Mouse (Mus musculus) heart, embryonic 11.5 days (tissue): ENCODE measurements around the gene Zfp382. TPM values are rescaled to one million over a fixed set of nuclear protein-coding genes. Genes with fewer than 3 reads are reported as not detected.
A peak's percentile ranks its signal among the peaks of the same experiment; 100 is the strongest.

Source experiments
- ATAC-seq: fragments of 200-750 bp; cut with Nextera tagmentation; replicated peaks from 2 replicates; pipeline ENCODE4 v1.8.0; 2017; ENCODE audit warnings: moderate library complexity; ENCODE audit not compliant: insufficient number of reproducible peaks, low FRiP score, low TSS enrichment
- H3K27ac ChIP-seq: fragments of 300-500 bp; sonication (generic); 2 replicates; pipeline ENCODE4 v1.5.1; 2014; ENCODE audit warnings: mild to moderate bottlenecking, low read depth, low read length
- H3K27me3 ChIP-seq: fragments of 300-500 bp; sonication (generic); 2 replicates; pipeline ENCODE4 v1.6.1; 2014; ENCODE audit warnings: mild to moderate bottlenecking, low read length, mixed read lengths; ENCODE audit not compliant: control insufficient read depth, insufficient read depth
- H3K36me3 ChIP-seq: fragments of 300-500 bp; sonication (generic); 2 replicates; pipeline ENCODE4 v1.6.1; 2014; ENCODE audit warnings: mild to moderate bottlenecking, low read length, moderate library complexity, mixed read lengths; ENCODE audit not compliant: control insufficient read depth, insufficient read depth
- H3K4me1 ChIP-seq: fragments of 300-500 bp; sonication (generic); 2 replicates; pipeline ENCODE4 v1.6.1; 2014; ENCODE audit warnings: low read length; ENCODE audit not compliant: control insufficient read depth, insufficient read depth
- H3K4me2 ChIP-seq: fragments of 300-500 bp; sonication (generic); 2 replicates; pipeline ENCODE4 v1.6.1; 2014; ENCODE audit warnings: mild to moderate bottlenecking, moderate library complexity
- H3K4me3 ChIP-seq: fragments of 300-500 bp; sonication (generic); 2 replicates; pipeline ENCODE4 v1.5.1; 2014; ENCODE audit warnings: low read depth, low read length
- H3K9ac ChIP-seq: fragments of 300-500 bp; sonication (generic); 2 replicates; pipeline ENCODE4 v1.6.1; 2014; ENCODE audit warnings: mild to moderate bottlenecking, low read depth, low read length, moderate library complexity
- H3K9me3 ChIP-seq: fragments of 300-500 bp; sonication (generic); replicated peaks from 2 replicates; pipeline ENCODE4 v1.6.1; 2016; ENCODE audit warnings: low read length; ENCODE audit not compliant: control insufficient read depth
- WGBS: fragments of 180-500 bp; shearing (Covaris S2); extraction: QIAGEN DNeasy Blood & Tissue Kit; methylation state at CpG from one replicate; pipeline ENCODE4 v1.1.7; 2014; ENCODE audit not compliant: insufficient replicate concordance; 5-methylcytosine and 5-hydroxymethylcytosine counted together
- polyA plus RNA-seq: library from polyadenylated mRNA; unstranded; fragments of >200 nt; fragmentation: Nextera tagmentation; extraction: Ambion mirVana; gene quantifications from 2 replicates; pipeline ENCODE4 v1.2.1, GENCODE M21; 2014

Gene Zfp382
- polyA plus RNA-seq: 5.3 and 5.8 TPM in 2 replicates

DNA sequence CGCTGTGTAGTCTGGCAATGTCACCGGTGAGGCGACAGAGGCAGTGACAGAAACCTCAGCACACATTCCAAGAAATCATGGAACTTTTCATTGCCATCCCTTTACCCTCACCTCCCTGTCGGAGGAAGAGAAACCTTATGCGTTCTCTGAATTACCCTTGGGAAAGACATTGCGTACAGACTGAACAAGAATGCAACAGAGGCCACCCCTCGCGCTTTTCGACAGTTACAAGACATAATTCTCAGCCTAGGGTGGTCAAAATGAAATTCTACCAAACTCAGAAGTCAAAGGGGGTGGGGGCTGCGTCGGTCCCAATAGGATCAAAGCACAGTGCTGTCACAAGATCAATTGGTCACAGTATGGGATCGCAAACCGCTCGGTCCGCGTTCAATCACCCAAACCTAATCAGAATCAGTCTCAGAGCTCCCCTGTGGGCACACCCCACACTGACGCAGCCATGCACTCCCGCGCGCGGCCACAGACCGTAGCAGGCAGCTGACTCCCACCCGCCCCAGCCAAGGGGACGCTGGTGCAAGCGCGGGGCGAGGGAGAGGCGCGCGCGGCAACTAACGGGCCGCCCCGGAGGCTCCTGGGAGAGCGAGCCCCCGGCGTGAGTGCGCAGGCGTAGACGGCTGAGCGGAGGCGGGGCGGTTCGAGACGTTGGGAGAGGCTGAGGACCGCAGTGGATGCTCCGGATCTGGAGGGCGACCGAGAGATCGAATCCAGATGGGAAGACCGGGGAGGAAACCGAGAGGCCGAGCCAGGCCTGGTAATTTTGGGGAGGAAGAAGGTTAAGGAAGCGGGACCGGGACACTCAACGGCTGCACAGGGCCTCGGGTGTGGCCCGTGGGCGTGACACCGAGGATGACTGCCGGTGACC is at the start of gene Zfp382:
Zfp382 (plus strand) TSS at position 635 of the 880 bp plus-strand sequence.
- H3K27ac ChIP-seq: peak within 1 kb of the TSS; percentile 73
- H3K4me2 ChIP-seq: peak within 1 kb of the TSS; percentile 81
- H3K27me3 ChIP-seq: no peaks in the 10 kb centered on the region
- H3K9ac ChIP-seq: peak within 1 kb of the TSS; percentile 82
- H3K9me3 ChIP-seq: no peaks in the 10 kb centered on the region
- no peaks in the 10 kb centered on the region for H3K4me1 ChIP-seq
- under 1% methylated on average over 61 of the region's 61 CpGs for WGBS
- no peaks in the 10 kb centered on the region; the same call in 1 of the 2 replicates for H3K36me3 ChIP-seq
- ATAC-seq: peak; percentile 94
- H3K4me3 ChIP-seq: peak within 1 kb of the TSS; percentile 78

DNA sequence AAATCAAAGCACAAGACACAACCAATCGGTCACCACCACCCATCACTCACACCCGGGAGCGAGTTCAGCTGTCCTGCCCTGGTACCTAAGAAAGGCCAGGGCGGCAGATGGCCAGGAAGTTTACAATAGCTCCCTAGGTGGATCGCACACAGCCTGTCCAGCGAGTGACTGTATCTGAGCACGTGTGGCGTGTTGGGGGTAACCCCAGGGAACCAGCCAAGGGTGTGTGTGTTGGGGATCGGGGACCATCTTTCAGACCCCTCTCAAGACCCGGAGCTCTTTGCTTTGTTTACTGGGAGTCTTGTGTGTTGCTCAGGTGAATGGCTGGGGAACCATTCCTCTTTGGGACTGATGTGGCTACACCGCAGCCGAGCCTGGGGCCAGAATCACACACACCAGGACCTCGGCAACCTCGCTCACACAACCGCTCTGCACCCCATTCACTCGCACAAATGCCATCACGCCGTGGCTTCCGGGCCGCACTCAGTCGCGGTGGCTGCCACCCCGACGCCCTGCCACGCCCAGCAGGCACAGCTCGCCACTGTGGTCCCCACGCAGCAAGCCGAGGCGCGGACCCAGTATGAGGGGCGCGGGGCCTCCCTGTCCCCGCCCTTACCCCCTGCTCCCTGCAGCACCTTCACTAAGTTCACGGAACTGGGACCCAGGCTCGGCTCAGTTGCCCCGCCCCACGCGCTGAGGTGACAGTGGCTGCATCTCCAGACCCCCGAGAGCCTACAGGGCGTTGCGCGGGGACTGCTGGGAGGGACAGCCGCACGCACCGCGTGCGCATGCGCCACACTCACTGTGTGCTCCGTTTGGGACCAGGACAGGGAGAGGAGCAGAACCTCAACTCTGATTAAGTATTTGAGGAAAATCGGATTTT is 49.4 kb upstream of the Zfp382 start, which contains the start of gene Zfp82:
Zfp82 (minus strand) TSS at position 755 of the 883 bp plus-strand sequence.
- 0 out of 2 replicates have a peak within 1 kb of the TSS, but pooled peaks have one; percentile 42 for H3K27ac ChIP-seq
- under 1% methylated on average over 50 of the region's 50 CpGs for WGBS
- no peaks in the 10 kb centered on the region for H3K4me1 ChIP-seq
- ATAC-seq: peak; percentile 86
- H3K36me3 ChIP-seq: peaks cover 2% of the 10 kb centered on the region; the same call in 1 of the 2 replicates
- H3K9me3 ChIP-seq: no peaks in the 10 kb centered on the region
- H3K4me3 ChIP-seq: peak within 1 kb of the TSS; percentile 70
- H3K9ac ChIP-seq: peak within 1 kb of the TSS; percentile 80
- H3K27me3 ChIP-seq: no peaks in the 10 kb centered on the region
- H3K4me2 ChIP-seq: peak within 1 kb of the TSS; percentile 97

DNA sequence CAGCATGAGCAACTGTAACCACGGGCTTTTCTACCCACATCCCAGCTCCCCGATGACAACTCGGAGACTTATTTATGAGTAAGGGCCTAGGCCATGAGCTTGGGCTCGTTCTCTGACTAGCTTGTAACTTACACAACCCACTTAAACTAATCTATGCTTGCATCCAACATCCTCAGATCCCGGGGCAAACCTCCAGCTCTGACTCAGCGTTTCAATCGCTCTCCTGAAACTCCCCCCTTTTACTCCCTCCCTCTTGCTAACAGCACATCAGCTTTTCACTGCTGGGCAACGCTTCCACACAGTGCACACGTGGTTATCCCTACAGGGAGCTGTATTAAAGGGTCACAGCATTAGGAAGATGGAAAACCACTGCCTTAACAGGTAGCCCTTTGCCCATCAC is 35.2 kb upstream of the Zfp382 start:
- H3K4me2 ChIP-seq: no peak overlapping the region
- H3K36me3 ChIP-seq: peaks cover 14% of the 10 kb centered on the region
- WGBS: 91% methylated on average over 9 of the region's 9 CpGs
- H3K4me3 ChIP-seq: no peak overlapping the region
- H3K9me3 ChIP-seq: no peaks in the 10 kb centered on the region
- H3K27me3 ChIP-seq: no peaks in the 10 kb centered on the region
- H3K4me1 ChIP-seq: peaks cover 9% of the 10 kb centered on the region; the same call in 1 of the 2 replicates
- ATAC-seq: no peak
- H3K9ac ChIP-seq: no peak overlapping the region
- H3K27ac ChIP-seq: no peak overlapping the region

DNA sequence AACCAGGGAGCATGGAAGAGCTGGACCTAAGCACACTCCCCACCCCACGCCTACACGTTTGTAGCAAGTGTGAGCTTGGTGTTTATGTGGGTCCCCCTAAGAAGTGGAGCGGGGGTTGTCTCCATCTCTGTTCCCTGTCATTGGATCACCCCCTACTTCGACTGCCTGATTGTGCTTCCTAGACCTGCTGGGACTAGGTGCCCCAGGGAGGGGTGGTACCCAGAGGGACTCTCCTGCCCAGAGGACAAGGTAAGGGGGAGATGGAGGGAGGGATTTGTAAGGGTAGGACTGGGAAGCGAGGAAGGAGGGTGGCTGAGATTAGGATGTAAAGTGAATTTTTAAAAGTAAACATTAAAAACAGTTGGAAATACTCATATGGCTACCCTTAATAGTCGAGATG is 32.3 kb upstream of the Zfp382 start:
- no peak for ATAC-seq
- WGBS: 16% methylated on average over 6 of the region's 6 CpGs
- peak overlapping the region; percentile 94 for H3K4me2 ChIP-seq
- no peaks in the 10 kb centered on the region for H3K9me3 ChIP-seq
- peak overlapping the region; percentile 69 for H3K4me3 ChIP-seq
- no peak overlapping the region for H3K27ac ChIP-seq
- H3K4me1 ChIP-seq: peaks cover 9% of the 10 kb centered on the region; the same call in 1 of the 2 replicates
- H3K9ac ChIP-seq: peak overlapping the region; percentile 69
- no peaks in the 10 kb centered on the region for H3K27me3 ChIP-seq
- H3K36me3 ChIP-seq: peaks cover 9% of the 10 kb centered on the region

DNA sequence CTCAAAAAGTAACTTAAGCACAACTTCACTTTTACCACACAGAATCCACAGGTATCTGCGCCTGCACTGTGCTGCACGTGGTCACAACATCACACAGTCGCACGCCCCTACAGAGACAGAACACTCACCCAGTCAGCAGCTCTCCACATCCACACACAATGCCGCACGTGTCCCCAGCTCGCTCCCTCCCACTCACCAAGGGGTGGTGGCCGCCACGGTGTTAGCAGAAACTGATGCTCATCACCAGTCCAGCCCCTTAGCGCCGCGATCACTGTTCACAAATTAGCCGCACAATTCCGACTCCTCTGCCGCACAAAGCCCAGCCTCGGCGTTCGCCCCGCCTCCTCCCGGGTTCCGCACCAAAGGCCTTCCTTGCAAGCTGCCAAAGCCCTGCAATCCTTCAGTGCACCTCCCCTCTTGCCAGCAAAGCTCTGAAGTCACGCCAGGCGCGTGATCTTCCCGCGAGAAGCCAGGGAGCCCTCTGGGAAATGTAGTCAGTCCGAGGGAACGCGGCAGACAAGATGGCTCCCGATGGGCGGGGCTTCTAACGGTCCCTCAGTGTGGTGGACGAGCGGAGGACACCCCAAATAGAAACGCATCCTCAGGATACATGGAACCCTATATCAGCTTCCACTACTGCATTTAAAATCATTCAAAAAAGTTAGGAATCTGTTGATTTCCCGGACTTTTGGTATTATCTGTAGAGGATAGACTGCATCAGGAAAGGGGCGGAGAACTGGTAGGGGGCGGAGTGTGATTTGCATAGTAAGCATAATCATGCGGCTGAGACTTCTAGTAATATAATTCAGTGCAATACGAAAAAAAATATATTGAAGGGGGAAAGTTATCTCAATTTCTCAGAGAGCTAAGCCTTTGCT is 31.4 kb upstream of the Zfp382 start, which contains the start of the genes Gm26920 and Zfp566:
Gm26920 (minus strand) TSS at position 319 of the 878 bp plus-strand sequence.
Zfp566 (minus strand) TSS at position 436 of the 878 bp plus-strand sequence.
- peaks cover 4% of the 10 kb centered on the region for H3K36me3 ChIP-seq
- no peaks in the 10 kb centered on the region for H3K9me3 ChIP-seq
- peak within 1 kb of the TSS; percentile 94 for H3K4me2 ChIP-seq
- under 1% methylated on average over 40 of the region's 40 CpGs for WGBS
- peak; percentile 89 for ATAC-seq
- peaks cover 9% of the 10 kb centered on the region; the same call in 1 of the 2 replicates for H3K4me1 ChIP-seq
- peak within 1 kb of the TSS; percentile 18 for H3K27ac ChIP-seq
- H3K27me3 ChIP-seq: no peaks in the 10 kb centered on the region
- H3K4me3 ChIP-seq: peak within 1 kb of the TSS; percentile 69
- peak within 1 kb of the TSS; percentile 69 for H3K9ac ChIP-seq

DNA sequence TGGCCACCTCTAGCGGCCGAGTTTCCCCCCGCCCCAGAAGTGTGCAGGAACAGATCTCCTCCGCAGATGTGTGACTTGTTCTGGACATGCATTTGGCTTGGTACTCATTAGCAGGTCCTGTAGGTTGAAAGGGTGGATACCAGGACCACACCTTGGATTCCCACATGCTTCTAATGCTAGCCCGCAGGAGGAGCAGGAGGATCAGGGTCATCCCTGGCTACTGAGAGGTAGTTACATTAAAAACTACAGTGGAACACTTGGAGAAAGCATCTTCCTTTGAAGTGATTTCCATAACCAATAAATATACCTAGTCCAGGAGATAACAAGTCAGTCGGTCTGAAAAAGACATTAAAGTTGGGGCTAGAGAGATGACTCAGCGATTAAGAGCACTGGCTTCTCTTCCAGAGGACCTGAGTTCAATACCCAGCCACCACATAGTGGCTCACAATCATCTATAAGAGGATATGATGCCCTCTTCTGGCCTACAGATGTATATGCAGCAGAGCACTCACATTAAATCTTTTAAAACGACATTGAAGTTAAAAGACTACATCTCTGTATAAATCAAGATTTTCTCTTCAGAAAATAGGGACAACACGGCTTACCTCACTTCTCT is 30.7 kb upstream of the Zfp382 start:
- peaks cover 9% of the 10 kb centered on the region; the same call in 1 of the 2 replicates for H3K4me1 ChIP-seq
- H3K36me3 ChIP-seq: no peaks in the 10 kb centered on the region
- no peaks in the 10 kb centered on the region for H3K27me3 ChIP-seq
- 6% methylated on average over 9 of the region's 9 CpGs for WGBS
- no peak overlapping the region for H3K27ac ChIP-seq
- no peaks in the 10 kb centered on the region for H3K9me3 ChIP-seq
- ATAC-seq: no peak
- H3K4me3 ChIP-seq: peak overlapping the region; percentile 69
- 0 out of 2 replicates have a peak overlapping the region, but pooled peaks have one; percentile 61 for H3K9ac ChIP-seq
- H3K4me2 ChIP-seq: peak overlapping the region; percentile 94

DNA sequence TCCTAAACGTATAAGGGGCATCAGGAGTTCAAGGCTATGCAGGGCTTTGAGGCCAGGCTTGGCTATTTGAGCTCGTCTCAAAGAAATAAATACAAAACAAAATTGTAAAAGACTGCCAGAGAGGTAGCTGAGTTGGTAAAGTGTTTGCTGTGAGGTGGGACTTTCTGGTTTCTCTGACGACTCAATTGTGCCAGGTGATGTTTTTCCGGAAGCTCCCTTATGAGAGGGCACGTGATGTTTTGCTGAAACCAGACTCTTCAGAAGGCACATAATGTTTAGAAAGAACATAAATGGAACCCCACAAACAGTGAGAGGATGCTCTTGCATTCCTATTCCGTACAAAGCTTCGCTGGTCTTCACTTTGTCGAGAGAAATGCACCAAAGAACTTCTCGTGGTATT is 29.1 kb upstream of the Zfp382 start:
- H3K27ac ChIP-seq: no peak overlapping the region

More for the DNA sequence above, 29.1 kb upstream of the Zfp382 start:
- ATAC-seq: no peak
- H3K36me3 ChIP-seq: no peaks in the 10 kb centered on the region
- no peaks in the 10 kb centered on the region for H3K27me3 ChIP-seq
- H3K4me1 ChIP-seq: peaks cover 9% of the 10 kb centered on the region; the same call in 1 of the 2 replicates
- 74% methylated on average over 9 of the region's 9 CpGs for WGBS
- no peak overlapping the region for H3K4me3 ChIP-seq
- no peak overlapping the region for H3K4me2 ChIP-seq
- H3K9me3 ChIP-seq: no peaks in the 10 kb centered on the region
- H3K9ac ChIP-seq: no peak overlapping the region
